Mouse (Mus musculus): ENCODE data around the gene Map2. TPM values are rescaled to one million over a fixed set of nuclear protein-coding genes. Genes with fewer than 3 reads are reported as not detected.

Map2 gene
- polyA plus RNA-seq, 1 experiment from 2014 or later, result 28.5 TPM

DNA sequence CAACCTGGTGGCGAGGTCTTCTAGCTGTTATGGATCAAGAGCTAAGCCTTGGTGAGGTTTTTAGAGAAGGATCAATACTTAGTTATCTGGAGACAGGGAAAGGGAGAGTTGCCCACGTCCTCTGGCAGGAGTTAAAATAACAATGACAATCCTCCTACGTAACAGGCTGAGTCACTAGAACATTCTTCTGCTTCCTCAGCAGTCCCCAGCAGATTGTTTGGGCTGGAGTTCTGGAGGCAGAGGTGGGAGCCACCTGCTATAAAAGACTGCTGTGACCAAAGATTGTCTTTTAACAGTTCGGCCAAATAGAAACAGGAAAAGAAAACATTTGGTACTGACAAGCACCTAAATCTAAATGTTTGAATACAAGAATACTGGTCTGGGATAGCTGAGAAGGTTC lies 190.5 kb downstream of the Map2 start:
- 70% methylated on average over 4 of the region's 4 CpGs for WGBS
- no peak for ATAC-seq (ENCODE audit: low FRiP score, low read depth)

DNA sequence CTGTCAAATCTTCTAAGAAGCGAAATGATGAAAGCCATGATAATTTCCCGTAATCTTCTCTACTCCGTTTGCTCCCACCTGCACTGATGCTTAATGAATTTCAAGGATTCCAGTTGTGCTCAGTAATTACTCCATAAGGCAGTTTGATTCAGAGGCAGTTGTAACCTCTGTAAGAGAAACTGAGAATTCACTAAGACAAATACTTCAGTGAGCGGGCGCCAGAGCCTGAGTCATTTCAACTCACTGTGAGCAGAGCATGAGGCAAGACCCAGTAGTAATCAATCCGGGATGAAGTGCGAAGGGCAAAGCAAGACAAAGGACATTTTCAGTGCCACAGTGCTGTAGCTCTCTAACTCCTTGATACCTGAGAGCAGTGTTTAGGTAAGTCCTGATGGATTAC lies 194.4 kb downstream of the Map2 start:
- 82% methylated on average over 7 of the region's 7 CpGs for WGBS
- no peak overlapping the region for H3K4me2 ChIP-seq (replicated peaks)

More for the DNA sequence above, 190.5 kb downstream of the Map2 start:
- no peak overlapping the region for H3K4me3 ChIP-seq
- H3K4me2 ChIP-seq (replicated peaks), result no peak overlapping the region
- no peak overlapping the region for H3K9ac ChIP-seq
- no peaks in the 10 kb centered on the region for H3K27me3 ChIP-seq
- peaks cover 9% of the 10 kb centered on the region for H3K4me1 ChIP-seq
- no peaks in the 10 kb centered on the region for H3K9me3 ChIP-seq
- H3K36me3 ChIP-seq, result no peaks in the 10 kb centered on the region
- H3K27ac ChIP-seq, result no peak overlapping the region

DNA sequence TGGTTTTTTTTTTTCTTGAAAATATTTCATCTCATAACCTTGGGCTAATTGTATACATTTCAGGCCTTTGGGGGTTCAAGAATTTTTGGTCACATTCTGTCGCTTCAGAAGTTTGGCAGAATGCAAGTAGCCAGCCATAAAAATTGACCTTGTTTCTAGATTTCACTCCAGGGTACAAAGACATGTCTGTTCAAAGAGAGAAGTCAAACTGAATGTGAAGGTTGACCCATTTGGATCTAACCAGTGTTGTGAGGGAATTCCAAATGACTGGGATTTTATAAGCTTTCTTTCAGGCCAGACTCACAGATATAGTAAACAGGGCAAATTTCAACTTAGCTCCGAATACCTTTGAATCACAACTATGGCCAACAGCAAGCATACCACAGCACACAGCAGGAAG lies 196.3 kb downstream of the Map2 start:
- no peak overlapping the region for H3K27ac ChIP-seq
- H3K4me1 ChIP-seq, result no peaks in the 10 kb centered on the region
- no peaks in the 10 kb centered on the region for H3K27me3 ChIP-seq
- H3K36me3 ChIP-seq, result no peaks in the 10 kb centered on the region
- no peak for ATAC-seq (ENCODE audit: low FRiP score, low read depth)
- no peak overlapping the region for H3K9ac ChIP-seq
- H3K4me2 ChIP-seq (replicated peaks), result no peak overlapping the region
- 35% methylated on average over 2 of the region's 2 CpGs for WGBS
- H3K9me3 ChIP-seq, result no peaks in the 10 kb centered on the region
- H3K4me3 ChIP-seq, result no peak overlapping the region

More for the DNA sequence above, 194.4 kb downstream of the Map2 start:
- Histone ChIP-seq H3K27ac (no peak overlapping the region), H3K4me3 (no peak overlapping the region), H3K27me3 (no peaks in the 10 kb centered on the region), H3K36me3 (no peaks in the 10 kb centered on the region), H3K9me3 (no peaks in the 10 kb centered on the region), H3K4me1 (no peaks in the 10 kb centered on the region), H3K9ac (no peak overlapping the region)
- no peak for ATAC-seq (ENCODE audit: low FRiP score, low read depth)

- Histone ChIP-seq H3K36me3 (no peaks in the 10 kb centered on the region), H3K4me3 (no peak overlapping the region), H3K27me3 (no peaks in the 10 kb centered on the region), H3K9me3 (no peaks in the 10 kb centered on the region), H3K27ac (no peak overlapping the region), H3K9ac (no peak overlapping the region), H3K4me2 (replicated peaks) (peak overlapping the region; percentile 14; the same call in 1 of the 2 replicates), H3K4me1 (peaks cover 7% of the 10 kb centered on the region; the same call in 1 of the 2 replicates)
- no peak for ATAC-seq (ENCODE audit: low FRiP score, low read depth)
- 81% methylated on average over 4 of the region's 4 CpGs for WGBS
These were observed 211.2 kb downstream of the Map2 start for GRCm38 (mm10) chr1:66386321-66386720.

DNA sequence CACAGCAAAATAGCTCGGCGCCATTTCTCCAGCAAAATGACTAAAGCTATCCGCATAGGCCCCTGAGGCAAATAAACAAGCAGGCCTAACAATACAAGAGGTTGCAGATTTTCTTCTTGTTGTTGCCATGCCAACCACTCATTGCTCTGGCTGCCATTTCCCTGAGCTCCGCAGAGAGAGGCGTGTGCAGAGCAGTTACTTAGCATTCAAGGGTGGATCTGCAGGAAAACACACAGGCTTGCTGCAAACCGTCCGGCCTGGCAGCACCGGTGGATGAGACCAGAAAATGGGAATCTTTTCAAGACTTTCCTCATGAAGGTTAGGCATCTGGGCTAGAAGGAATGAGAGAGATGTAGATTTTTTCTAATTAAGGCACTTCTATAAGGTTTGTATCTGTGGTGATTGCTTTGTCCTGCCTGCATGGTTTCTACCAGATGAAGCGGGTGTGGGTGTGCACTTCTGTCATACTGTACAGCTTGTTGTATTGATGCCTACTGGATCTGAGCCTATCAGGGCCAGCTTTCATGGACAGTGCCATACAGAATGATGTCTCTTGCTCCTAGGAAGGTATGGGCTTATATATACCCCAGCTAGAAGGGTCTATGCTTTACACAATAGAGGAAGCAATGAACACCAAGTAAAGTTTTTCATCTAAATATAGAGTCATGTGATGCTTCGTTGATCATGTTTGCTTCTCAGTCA lies 211.8 kb downstream of the Map2 start:
- no peak overlapping the region for H3K4me3 ChIP-seq
- H3K27me3 ChIP-seq, result no peaks in the 10 kb centered on the region
- peak; percentile 75; the same call in 1 of the 2 replicates for ATAC-seq (ENCODE audit: low FRiP score, low read depth)
- no peaks in the 10 kb centered on the region for H3K36me3 ChIP-seq
- H3K4me2 ChIP-seq (replicated peaks), result peak overlapping the region; percentile 14
- H3K9ac ChIP-seq, result no peak overlapping the region
- H3K27ac ChIP-seq, result no peak overlapping the region
- peaks cover 7% of the 10 kb centered on the region; the same call in 1 of the 2 replicates for H3K4me1 ChIP-seq
- H3K9me3 ChIP-seq, result no peaks in the 10 kb centered on the region
- 57% methylated on average over 10 of the region's 10 CpGs for WGBS

DNA sequence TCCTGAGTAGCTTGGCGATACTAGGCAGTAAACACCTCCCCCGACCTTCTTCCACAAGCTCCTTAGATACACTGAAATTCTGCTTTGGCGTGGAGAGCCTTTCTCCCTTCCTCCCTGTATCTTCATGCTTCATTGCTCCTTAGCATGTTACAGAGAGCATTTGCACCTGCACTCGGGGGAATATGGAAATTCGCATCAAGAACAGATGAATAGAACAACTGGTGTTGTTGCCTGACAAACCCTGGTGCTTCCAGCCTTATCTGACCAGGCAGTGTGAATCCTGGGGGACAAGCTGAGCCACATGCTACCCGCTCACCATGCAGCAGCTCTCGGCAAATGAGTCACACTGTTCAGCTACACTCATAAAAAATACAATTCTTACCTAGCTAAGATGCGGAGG lies 213.5 kb downstream of the Map2 start:
- 69% methylated on average over 8 of the region's 8 CpGs for WGBS
- Histone ChIP-seq H3K4me1 (peaks cover 7% of the 10 kb centered on the region; the same call in 1 of the 2 replicates), H3K36me3 (no peaks in the 10 kb centered on the region), H3K9ac (no peak overlapping the region), H3K4me3 (no peak overlapping the region), H3K27ac (no peak overlapping the region), H3K4me2 (replicated peaks) (no peak overlapping the region), H3K9me3 (no peaks in the 10 kb centered on the region), H3K27me3 (no peaks in the 10 kb centered on the region)
- ATAC-seq (ENCODE audit: low FRiP score, low read depth), result no peak

DNA sequence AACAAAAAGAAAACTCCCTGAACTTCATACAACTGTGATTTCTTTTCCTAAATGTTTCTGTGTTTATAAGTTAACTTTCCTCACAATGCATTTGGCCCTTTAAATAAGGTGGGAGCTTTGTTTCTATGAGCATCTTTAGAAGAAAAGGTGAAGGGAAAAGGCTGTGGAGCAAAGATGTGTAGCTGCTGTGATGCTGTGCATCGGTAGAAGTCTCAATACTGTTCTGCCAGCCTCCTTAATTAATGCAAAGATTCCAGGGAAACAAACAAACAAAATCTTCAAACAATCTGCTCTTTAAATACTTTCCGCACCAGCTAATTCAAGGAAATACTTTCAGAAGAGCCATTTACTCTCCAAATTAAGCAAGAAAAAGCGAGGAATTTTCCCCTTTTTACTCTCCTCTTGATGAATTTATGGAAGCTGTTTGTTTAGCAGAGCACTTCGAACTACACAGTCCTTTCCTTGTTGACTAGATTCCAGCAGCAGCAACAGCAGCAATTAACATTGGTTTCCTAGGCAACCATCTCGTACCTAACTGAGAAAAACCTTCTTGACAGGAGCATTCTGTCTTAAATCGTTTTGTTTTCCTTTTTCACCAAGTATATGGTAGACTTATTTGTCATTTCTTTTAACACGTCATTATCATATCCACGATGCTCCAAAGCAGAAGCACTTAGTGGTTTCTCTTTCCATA lies 220.0 kb downstream of the Map2 start:
- ATAC-seq (ENCODE audit: low FRiP score, low read depth), result no peak
- Histone ChIP-seq H3K4me2 (replicated peaks) (no peak overlapping the region), H3K36me3 (no peaks in the 10 kb centered on the region), H3K27ac (no peak overlapping the region), H3K4me3 (no peak overlapping the region), H3K27me3 (no peaks in the 10 kb centered on the region), H3K9me3 (no peaks in the 10 kb centered on the region), H3K9ac (no peak overlapping the region), H3K4me1 (peaks cover 4% of the 10 kb centered on the region; the same call in 1 of the 2 replicates)
- WGBS, result 31% methylated on average over 8 of the region's 8 CpGs

- H3K4me2 ChIP-seq (replicated peaks), result no peak overlapping the region
- no peak overlapping the region for H3K9ac ChIP-seq
- H3K9me3 ChIP-seq, result no peaks in the 10 kb centered on the region
- WGBS, result 77% methylated on average over 2 of the region's 2 CpGs
- no peak overlapping the region for H3K4me3 ChIP-seq
- no peaks in the 10 kb centered on the region for H3K27me3 ChIP-seq
- ATAC-seq (ENCODE audit: low FRiP score, low read depth), result no peak
- no peaks in the 10 kb centered on the region for H3K36me3 ChIP-seq
- no peak overlapping the region for H3K27ac ChIP-seq
- H3K4me1 ChIP-seq, result peaks cover 4% of the 10 kb centered on the region; the same call in 1 of the 2 replicates
These were observed 220.8 kb downstream of the Map2 start for GRCm38 (mm10) chr1:66395826-66396225.

- Histone ChIP-seq H3K4me1 (no peaks in the 10 kb centered on the region), H3K9me3 (no peaks in the 10 kb centered on the region), H3K4me2 (replicated peaks) (no peak overlapping the region), H3K9ac (no peak overlapping the region), H3K27ac (no peak overlapping the region), H3K4me3 (no peak overlapping the region), H3K36me3 (peaks cover 7% of the 10 kb centered on the region; the same call in 1 of the 2 replicates), H3K27me3 (no peaks in the 10 kb centered on the region)
- no peak for ATAC-seq (ENCODE audit: low FRiP score, low read depth)
- 82% methylated on average over 9 of the region's 9 CpGs for WGBS
These were observed 226.8 kb downstream of the Map2 start for GRCm38 (mm10) chr1:66401902-66402301.

DNA sequence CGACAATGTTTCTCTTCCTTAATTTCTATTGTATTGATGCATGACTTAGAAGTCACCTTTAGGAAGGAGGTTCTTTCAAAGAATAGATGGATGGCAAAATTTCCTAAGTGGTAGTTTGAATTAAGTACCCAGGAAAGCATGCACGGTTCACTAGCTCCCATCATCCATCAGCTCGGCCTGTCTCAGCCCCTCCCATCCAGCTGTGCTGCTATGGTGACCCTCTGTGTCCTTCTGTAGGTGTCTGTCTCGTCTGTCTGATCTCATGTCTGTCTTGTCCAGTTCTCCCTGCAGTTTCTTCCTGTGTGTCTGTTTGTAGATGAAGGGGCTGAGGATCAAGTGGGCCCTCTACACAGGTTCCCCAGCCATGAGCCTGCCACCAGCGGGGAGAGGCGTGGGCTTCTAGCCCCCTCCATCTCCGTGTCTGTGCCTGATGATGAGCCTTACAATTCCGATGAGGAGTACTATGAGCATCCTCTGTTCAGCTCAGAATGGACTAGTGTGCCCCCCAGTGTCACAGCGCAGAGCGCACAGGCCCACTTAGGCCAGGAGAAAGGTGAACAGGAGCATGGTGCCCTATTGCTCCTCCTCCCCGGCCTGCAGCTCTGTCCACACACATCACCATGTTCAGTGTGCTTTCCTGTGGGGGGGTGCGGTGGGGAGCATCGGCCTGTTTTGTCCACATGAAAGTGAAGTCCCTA lies 232.3 kb downstream of the Map2 start:
- Histone ChIP-seq H3K9ac (no peak overlapping the region), H3K4me2 (replicated peaks) (no peak overlapping the region), H3K27ac (no peak overlapping the region), H3K36me3 (peaks cover 9% of the 10 kb centered on the region), H3K4me1 (no peaks in the 10 kb centered on the region), H3K9me3 (no peaks in the 10 kb centered on the region), H3K4me3 (no peak overlapping the region), H3K27me3 (no peaks in the 10 kb centered on the region)
- ATAC-seq (ENCODE audit: low FRiP score, low read depth), result no peak
- 78% methylated on average over 13 of the region's 13 CpGs for WGBS

DNA sequence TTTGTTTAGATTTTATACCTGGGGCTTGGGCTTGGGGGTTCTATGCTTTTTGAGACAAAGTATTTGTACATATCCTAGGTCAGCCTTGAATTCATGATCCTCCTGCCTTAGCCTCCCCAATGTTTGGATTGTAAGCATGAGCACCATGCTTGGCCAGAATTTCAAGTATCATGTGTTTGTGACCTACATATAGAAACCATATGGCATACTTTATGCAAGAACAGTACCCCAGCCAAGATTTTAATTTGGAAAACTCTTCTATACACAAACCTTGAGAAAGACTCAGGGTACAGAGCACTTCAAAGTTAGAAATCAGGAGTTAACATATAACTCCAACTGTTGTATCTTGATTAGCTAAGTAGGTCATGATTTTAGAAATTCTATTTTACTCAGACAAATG lies 243.3 kb downstream of the Map2 start:
- no peak for ATAC-seq (ENCODE audit: low FRiP score, low read depth)
- no peaks in the 10 kb centered on the region for H3K27me3 ChIP-seq
- no peak overlapping the region for H3K27ac ChIP-seq
- no peaks in the 10 kb centered on the region for H3K9me3 ChIP-seq
- H3K4me2 ChIP-seq (replicated peaks), result no peak overlapping the region
- no peak overlapping the region for H3K4me3 ChIP-seq
- H3K36me3 ChIP-seq, result peaks cover 8% of the 10 kb centered on the region; the same call in 1 of the 2 replicates
- H3K4me1 ChIP-seq, result no peaks in the 10 kb centered on the region
- no peak overlapping the region for H3K9ac ChIP-seq

GRCm38 (mm10) chr1:66426073-66426472 lies 251.0 kb downstream of the Map2 start:
- ATAC-seq (ENCODE audit: low FRiP score, low read depth), result no peak
- H3K4me3 ChIP-seq, result no peak overlapping the region
- peaks cover 11% of the 10 kb centered on the region for H3K4me1 ChIP-seq
- H3K27me3 ChIP-seq, result no peaks in the 10 kb centered on the region
- H3K9ac ChIP-seq, result no peak overlapping the region
- WGBS, result 92% methylated on average over 5 of the region's 5 CpGs
- H3K36me3 ChIP-seq, result peaks cover 14% of the 10 kb centered on the region
- no peak overlapping the region for H3K4me2 ChIP-seq (replicated peaks)
- no peaks in the 10 kb centered on the region for H3K9me3 ChIP-seq
- no peak overlapping the region for H3K27ac ChIP-seq
